Mouse (Mus musculus) midbrain, embryonic 15.5 days (tissue): ENCODE results near the gene Ap5m1. TPM values are rescaled to one million over a fixed set of nuclear protein-coding genes. Genes with fewer than 3 reads are reported as not detected.

Experiments
- ATAC-seq: fragments of 200-750 bp; cut with Nextera tagmentation; replicated peaks from 2 replicates; pipeline ENCODE4 v1.8.0; 2017; ENCODE audit warnings: moderate TSS enrichment
- H3K27ac ChIP-seq: fragments of 300-500 bp; sonication (generic); 2 replicates; pipeline ENCODE4 v1.5.1; 2015; ENCODE audit warnings: mild to moderate bottlenecking, inconsistent platforms
- H3K27me3 ChIP-seq: fragments of 300-500 bp; sonication (generic); replicated peaks from 2 replicates; pipeline ENCODE4 v1.6.1; 2015; ENCODE audit warnings: inconsistent platforms
- H3K36me3 ChIP-seq: fragments of 300-500 bp; sonication (generic); replicated peaks from 2 replicates; pipeline ENCODE4 v1.6.1; 2015; ENCODE audit warnings: inconsistent platforms
- H3K4me1 ChIP-seq: fragments of 300-500 bp; sonication (generic); 2 replicates; pipeline ENCODE4 v1.6.1; 2015; ENCODE audit warnings: inconsistent platforms
- H3K4me2 ChIP-seq: fragments of 300-500 bp; sonication (generic); 2 replicates; pipeline ENCODE4 v1.6.1; 2015; ENCODE audit warnings: inconsistent platforms, mild to moderate bottlenecking, moderate library complexity
- H3K4me3 ChIP-seq: fragments of 300-500 bp; sonication (generic); 2 replicates; pipeline ENCODE4 v1.5.1; 2015; ENCODE audit warnings: mild to moderate bottlenecking, inconsistent platforms
- H3K9ac ChIP-seq: fragments of 300-500 bp; sonication (generic); 2 replicates; pipeline ENCODE4 v1.6.1; 2015; ENCODE audit warnings: mild to moderate bottlenecking, inconsistent platforms
- H3K9me3 ChIP-seq: fragments of 300-500 bp; sonication (generic); 2 replicates; pipeline ENCODE4 v1.6.1; 2016; ENCODE audit warnings: inconsistent platforms
- WGBS: fragments of 180-500 bp; shearing (Covaris S2); methylation state at CpG from one replicate; pipeline ENCODE4 v1.1.7; 2015; ENCODE audit warnings: mixed read lengths; 5-methylcytosine and 5-hydroxymethylcytosine counted together
- polyA plus RNA-seq: library from polyadenylated mRNA; unstranded; fragments of >200 nt; fragmentation: Nextera tagmentation; extraction: Ambion mirVana; gene quantifications from 2 replicates; pipeline ENCODE4 v1.2.1, GENCODE M21; 2015

The Ap5m1 gene
- polyA plus RNA-seq, 1 experiment from 2014 or later, result 22.2 TPM

DNA sequence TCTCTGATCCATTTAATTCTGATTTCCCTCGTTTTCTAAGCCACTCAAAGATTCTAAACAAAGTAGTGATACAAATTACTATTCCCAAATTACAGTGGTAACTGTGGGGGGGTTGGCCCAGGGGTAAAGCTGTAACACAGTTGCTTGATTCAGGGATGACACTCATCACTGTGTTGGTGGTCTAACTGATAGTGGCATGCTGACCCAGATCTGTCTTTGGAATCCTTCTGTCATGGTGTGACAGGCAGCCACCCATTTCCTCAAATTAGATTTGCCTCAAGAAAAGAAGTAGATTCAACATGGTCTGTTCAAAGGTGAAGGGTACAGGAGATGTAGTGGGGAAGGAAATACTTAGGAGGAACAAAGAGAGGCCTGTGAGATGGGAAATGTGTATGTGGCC lies 72.3 kb downstream of the Ap5m1 start:
- WGBS, result 80% methylated on average over 1 of the region's 1 CpGs

DNA sequence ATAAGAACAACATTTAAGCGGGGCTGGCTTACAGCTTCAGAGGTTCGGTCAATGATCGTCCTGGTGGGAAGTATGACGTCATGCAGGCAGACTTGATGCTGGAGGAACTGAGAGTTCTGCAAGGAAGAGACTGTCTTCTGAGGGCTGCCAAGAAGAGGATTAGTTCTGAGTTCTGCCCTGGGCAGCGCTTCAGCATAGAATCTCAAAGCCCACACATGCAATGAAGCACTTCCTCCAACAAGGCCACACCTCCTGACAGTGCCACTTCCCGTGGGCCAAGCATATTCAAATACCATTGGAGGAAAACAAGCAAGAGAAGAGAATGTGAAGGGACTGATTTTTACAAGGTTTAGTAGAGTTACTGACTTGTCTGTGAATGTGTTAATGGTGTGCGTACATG lies 74.9 kb downstream of the Ap5m1 start:
- no peaks in the 10 kb centered on the region for H3K27me3 ChIP-seq
- ATAC-seq, result no peak
- H3K4me2 ChIP-seq, result no peak overlapping the region
- H3K4me3 ChIP-seq, result no peak overlapping the region
- no peaks in the 10 kb centered on the region for H3K9me3 ChIP-seq
- no peak overlapping the region for H3K9ac ChIP-seq
- H3K36me3 ChIP-seq, result no peaks in the 10 kb centered on the region
- H3K27ac ChIP-seq, result no peak overlapping the region
- H3K4me1 ChIP-seq, result no peaks in the 10 kb centered on the region
- WGBS, result 92% methylated on average over 7 of the region's 7 CpGs

More for the DNA sequence above, 72.3 kb downstream of the Ap5m1 start:
- Histone ChIP-seq H3K4me1 (no peaks in the 10 kb centered on the region), H3K4me2 (no peak overlapping the region), H3K9ac (no peak overlapping the region), H3K9me3 (no peaks in the 10 kb centered on the region), H3K4me3 (no peak overlapping the region), H3K27ac (no peak overlapping the region), H3K27me3 (no peaks in the 10 kb centered on the region), H3K36me3 (no peaks in the 10 kb centered on the region)
- no peak for ATAC-seq

Other genes with a start within 250 kb of the Ap5m1 start
- 70.5 and 73.0 TPM in 2 replicates for gene Exoc5, start 556 bp downstream of the Ap5m1 start, polyA plus RNA-seq
- 14.0 and 17.6 TPM in 2 replicates for gene Naa30, start 106.1 kb downstream of the Ap5m1 start, polyA plus RNA-seq
- 0.06 and 0.28 TPM in 2 replicates for gene ccdc198, start 179.4 kb downstream of the Ap5m1 start, polyA plus RNA-seq